Mouse (Mus musculus): ENCODE results near the gene Plin4. TPM values are rescaled to one million over a fixed set of nuclear protein-coding genes. Genes with fewer than 3 reads are reported as not detected.
"Not testable (repeated sequence)": the region's sequence is repeated elsewhere in the genome, so short reads cannot be mapped to it uniquely, and the experiment has no call there.

The Plin4 gene
- total and polyA plus RNA-seq, 3 experiments = 114 to 170 (median 151) TPM

- Histone ChIP-seq H3K9ac (ENCODE audit: low read depth, low read length) (no peak overlapping the region), H3K27me3 (ENCODE audit: control insufficient read depth, insufficient read depth, low read length) (no peaks in the 10 kb centered on the region), H3K27ac (no peak overlapping the region), H3K4me1 (ENCODE audit: control insufficient read depth, insufficient read depth, low read length) (peaks cover 2% of the 10 kb centered on the region), H3K4me3 (no peak overlapping the region), H3K79me2 (replicated peaks; ENCODE audit: control insufficient read depth, insufficient read depth, low read length) (no peaks in the 10 kb centered on the region), H3K36me3 (ENCODE audit: control insufficient read depth, insufficient read depth, low read length) (no peaks in the 10 kb centered on the region)
- 86% methylated on average over 5 of the region's 5 CpGs for WGBS
- no peak for DNase-seq
- intact Hi-C loops (cut with DNase I) = no loop called here
- TF ChIP-seq POLR2A (IDR thresholded peaks at IDR 0.05; ENCODE audit: insufficient read depth, low read depth, low read length) = no peak
- no peak for TF ChIP-seq EP300 (IDR thresholded peaks at IDR 0.05; ENCODE audit: insufficient read depth, low read depth, low read length)
- TF ChIP-seq CTCF (IDR thresholded peaks at IDR 0.05) = no peak
Observed at GRCm38 (mm10) chr17:56072243-56072642, 37.4 kb downstream of the Plin4 start.

- H3K4me3 ChIP-seq = no peak overlapping the region
- no peaks in the 10 kb centered on the region for H3K36me3 ChIP-seq (ENCODE audit: control insufficient read depth, insufficient read depth, low read length)
- no peak overlapping the region for H3K9ac ChIP-seq (ENCODE audit: low read depth, low read length)
- intact Hi-C loops (cut with DNase I) = no loop called here
- no peak for TF ChIP-seq EP300 (IDR thresholded peaks at IDR 0.05; ENCODE audit: insufficient read depth, low read depth, low read length)
- no peak for TF ChIP-seq CTCF (IDR thresholded peaks at IDR 0.05)
- TF ChIP-seq POLR2A (IDR thresholded peaks at IDR 0.05; ENCODE audit: insufficient read depth, low read depth, low read length) = no peak
- H3K27ac ChIP-seq = no peak overlapping the region
- H3K4me1 ChIP-seq (ENCODE audit: control insufficient read depth, insufficient read depth, low read length) = peaks cover 2% of the 10 kb centered on the region
- H3K27me3 ChIP-seq (ENCODE audit: control insufficient read depth, insufficient read depth, low read length) = no peaks in the 10 kb centered on the region
- DNase-seq = no peak
- no peaks in the 10 kb centered on the region for H3K79me2 ChIP-seq (replicated peaks; ENCODE audit: control insufficient read depth, insufficient read depth, low read length)
Observed at GRCm38 (mm10) chr17:56071126-56071525, 38.5 kb downstream of the Plin4 start.

DNA sequence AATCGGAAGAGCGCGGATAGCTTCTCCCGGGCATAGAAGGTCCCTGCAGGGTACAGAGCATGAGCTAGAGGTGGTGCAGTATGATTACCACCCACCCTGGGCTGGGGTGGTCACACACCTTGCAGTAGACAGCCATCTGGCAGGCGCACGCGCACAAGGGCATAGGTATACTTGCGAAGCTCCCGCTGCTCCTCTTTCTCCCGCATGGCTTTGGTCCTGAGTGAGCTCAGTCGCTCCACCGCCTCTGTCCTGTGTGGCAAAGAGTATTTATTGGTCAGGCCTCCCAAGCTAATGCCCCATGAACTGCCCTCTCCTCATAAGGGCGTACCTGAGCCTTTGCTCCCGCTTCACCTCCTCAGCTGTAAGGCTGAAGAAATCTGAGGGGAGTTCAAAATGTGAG lies 40.5 kb downstream of the Plin4 start:
- intact Hi-C loops (cut with DNase I) = no loop called here

DNA sequence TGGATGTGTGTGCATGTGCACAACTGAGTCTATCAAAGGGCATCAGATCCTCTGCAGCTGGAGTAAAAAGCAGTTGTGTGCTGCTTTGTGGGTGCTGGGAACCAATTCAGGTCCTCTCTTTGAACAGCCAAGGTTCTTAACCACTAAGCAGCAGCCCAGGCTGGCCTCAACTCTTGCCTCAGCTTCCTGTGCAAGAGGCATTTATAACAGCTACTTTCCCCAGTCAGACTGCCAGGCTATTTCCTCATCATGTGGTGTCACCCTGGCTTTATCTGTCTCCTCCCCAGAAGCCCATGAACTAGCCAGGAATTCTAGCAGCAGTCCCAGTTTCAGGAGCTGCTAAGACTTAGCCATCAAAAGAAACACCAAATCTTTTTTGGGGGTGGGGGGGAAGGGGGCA lies 43.2 kb downstream of the Plin4 start:
- TF ChIP-seq POLR2A (IDR thresholded peaks at IDR 0.05; ENCODE audit: insufficient read depth, low read depth, low read length) (no peak), CTCF (IDR thresholded peaks at IDR 0.05) (no peak), EP300 (IDR thresholded peaks at IDR 0.05; ENCODE audit: insufficient read depth, low read depth, low read length) (no peak)
- Histone ChIP-seq H3K36me3 (ENCODE audit: control insufficient read depth, insufficient read depth, low read length) (no peaks in the 10 kb centered on the region), H3K9ac (ENCODE audit: low read depth, low read length) (no peak overlapping the region), H3K79me2 (replicated peaks; ENCODE audit: control insufficient read depth, insufficient read depth, low read length) (no peaks in the 10 kb centered on the region), H3K4me1 (ENCODE audit: control insufficient read depth, insufficient read depth, low read length) (no peaks in the 10 kb centered on the region), H3K27ac (no peak overlapping the region), H3K4me3 (no peak overlapping the region), H3K27me3 (ENCODE audit: control insufficient read depth, insufficient read depth, low read length) (no peaks in the 10 kb centered on the region)
- DNase-seq = no peak
- intact Hi-C loops (cut with DNase I) = no loop called here

More for the DNA sequence above, 40.5 kb downstream of the Plin4 start:
- no peaks in the 10 kb centered on the region for H3K79me2 ChIP-seq (replicated peaks; ENCODE audit: control insufficient read depth, insufficient read depth, low read length)
- no peak overlapping the region for H3K4me3 ChIP-seq
- 95% methylated on average over 14 of the region's 14 CpGs for WGBS
- no peaks in the 10 kb centered on the region; the same call in 1 of the 2 replicates for H3K4me1 ChIP-seq (ENCODE audit: control insufficient read depth, insufficient read depth, low read length)
- no peak for DNase-seq
- no peak overlapping the region for H3K27ac ChIP-seq
- no peaks in the 10 kb centered on the region for H3K27me3 ChIP-seq (ENCODE audit: control insufficient read depth, insufficient read depth, low read length)
- TF ChIP-seq EP300 (IDR thresholded peaks at IDR 0.05; ENCODE audit: insufficient read depth, low read depth, low read length) = no peak
- no peak for TF ChIP-seq POLR2A (IDR thresholded peaks at IDR 0.05; ENCODE audit: insufficient read depth, low read depth, low read length)
- TF ChIP-seq CTCF (IDR thresholded peaks at IDR 0.05) = no peak
- no peak overlapping the region for H3K9ac ChIP-seq (ENCODE audit: low read depth, low read length)
- H3K36me3 ChIP-seq (ENCODE audit: control insufficient read depth, insufficient read depth, low read length) = no peaks in the 10 kb centered on the region

GRCm38 (mm10) chr17:56065715-56066114 lies 43.9 kb downstream of the Plin4 start:
- H3K4me3 ChIP-seq; H3K9ac ChIP-seq (ENCODE audit: low read depth, low read length); H3K27me3 ChIP-seq (ENCODE audit: control insufficient read depth, insufficient read depth, low read length); H3K27ac ChIP-seq; DNase-seq; H3K36me3 ChIP-seq (ENCODE audit: control insufficient read depth, insufficient read depth, low read length); H3K4me1 ChIP-seq (ENCODE audit: control insufficient read depth, insufficient read depth, low read length); intact Hi-C loops (cut with DNase I); H3K79me2 ChIP-seq (replicated peaks; ENCODE audit: control insufficient read depth, insufficient read depth, low read length): not testable (repeated sequence)
- TF ChIP-seq CTCF (IDR thresholded peaks at IDR 0.05) = peak; percentile 22
- WGBS = 82% methylated on average over 6 of the region's 6 CpGs

- no peaks in the 10 kb centered on the region; the same call in 1 of the 2 replicates for H3K4me1 ChIP-seq (ENCODE audit: control insufficient read depth, insufficient read depth, low read length)
- H3K79me2 ChIP-seq (replicated peaks; ENCODE audit: control insufficient read depth, insufficient read depth, low read length) = no peaks in the 10 kb centered on the region
- no peaks in the 10 kb centered on the region for H3K36me3 ChIP-seq (ENCODE audit: control insufficient read depth, insufficient read depth, low read length)
- DNase-seq = no peak
- H3K4me3 ChIP-seq = no peak overlapping the region
- intact Hi-C loops (cut with DNase I) = no loop called here
- H3K27ac ChIP-seq = no peak overlapping the region
- H3K27me3 ChIP-seq (ENCODE audit: control insufficient read depth, insufficient read depth, low read length) = no peaks in the 10 kb centered on the region
- whole genome bisulfite sequencing = 89% methylated on average over 7 of the region's 7 CpGs
- no peak overlapping the region for H3K9ac ChIP-seq (ENCODE audit: low read depth, low read length)
- TF ChIP-seq POLR2A (IDR thresholded peaks at IDR 0.05; ENCODE audit: insufficient read depth, low read depth, low read length) = no peak
- no peak for TF ChIP-seq EP300 (IDR thresholded peaks at IDR 0.05; ENCODE audit: insufficient read depth, low read depth, low read length)
- TF ChIP-seq CTCF (IDR thresholded peaks at IDR 0.05) = no peak
Observed at GRCm38 (mm10) chr17:56062081-56062480, 47.5 kb downstream of the Plin4 start.

All from heart, adult 2 months (tissue).